Mouse (Mus musculus): ENCODE data around the gene Fcrlb.

Gene Fcrlb

DNA sequence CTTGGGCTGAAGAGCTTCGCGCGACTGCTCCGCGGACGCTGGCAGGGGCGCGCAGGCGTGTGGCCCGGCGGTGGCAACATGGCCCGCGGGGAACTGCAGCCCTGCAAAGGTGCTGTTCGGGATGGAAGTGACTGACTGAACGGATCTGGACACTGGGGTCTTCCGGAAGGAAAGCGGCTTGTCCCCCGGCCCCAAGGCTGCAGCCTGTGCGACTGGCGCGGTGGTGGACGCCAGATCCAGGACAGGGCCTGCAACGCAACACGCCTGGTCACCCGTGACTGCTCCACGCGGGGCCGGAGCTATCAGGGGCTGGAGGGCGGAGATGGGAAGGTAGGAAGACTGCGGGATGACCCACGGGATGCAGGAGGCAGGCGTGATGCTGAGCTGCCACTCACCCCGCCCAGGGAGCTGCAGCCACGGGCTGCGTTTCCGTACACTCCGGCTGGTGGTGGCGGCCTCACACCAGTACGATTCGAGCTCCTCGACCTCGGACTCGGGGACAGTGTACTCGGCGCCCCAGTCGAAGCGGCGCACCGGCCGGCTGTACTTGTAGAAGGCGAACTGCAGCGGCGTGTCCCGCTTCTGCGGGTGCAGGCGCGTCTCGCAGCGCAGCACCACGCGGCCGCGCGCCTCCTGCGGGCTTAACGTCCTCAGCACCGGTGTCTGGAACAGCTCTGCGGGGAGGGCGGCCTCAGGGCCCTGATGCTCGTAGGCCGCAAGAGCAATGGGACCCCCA lies 5.1 kb downstream of the Fcrlb start:
- no peak for DNase-seq (ENCODE audit: low spot score)

DNA sequence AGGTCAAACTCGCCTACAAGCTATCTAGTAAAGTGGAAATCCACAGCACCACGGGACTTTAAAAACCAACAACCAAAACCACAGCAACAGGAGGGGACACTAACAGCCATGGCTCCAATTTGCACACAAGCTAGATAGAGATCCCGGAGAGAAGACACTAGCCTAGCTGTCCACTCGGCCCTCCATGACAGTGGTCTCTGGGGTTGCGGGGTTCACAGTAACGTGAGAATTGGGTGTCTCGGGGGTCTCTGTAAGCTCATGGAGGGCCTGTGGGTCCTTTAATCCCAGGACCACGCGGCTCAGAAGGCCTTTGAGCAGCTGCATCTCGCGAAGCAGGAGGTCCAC lies 5.7 kb downstream of the Fcrlb start:
- DNase-seq (ENCODE audit: low spot score): no peak

DNA sequence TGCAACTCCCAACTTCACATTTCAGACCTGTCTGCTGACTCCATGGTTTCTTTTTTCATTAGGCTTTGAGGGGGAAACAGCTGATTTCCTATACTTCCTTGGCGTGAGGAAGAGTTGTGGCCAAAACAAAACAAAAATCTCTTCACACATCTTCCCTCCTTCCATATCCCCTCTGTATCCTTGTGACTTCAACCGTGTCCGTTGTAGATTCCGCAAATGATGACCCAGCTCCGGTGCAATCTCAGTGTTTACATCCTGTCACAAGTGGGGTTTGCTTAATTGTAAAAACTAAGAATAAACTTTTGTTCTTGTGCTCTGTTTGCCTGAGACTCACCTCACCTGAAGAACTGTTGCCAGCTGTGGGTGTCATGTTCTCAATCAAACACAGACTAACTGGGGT lies 9.3 kb downstream of the Fcrlb start:
- DNase-seq (ENCODE audit: low spot score): no peak

DNA sequence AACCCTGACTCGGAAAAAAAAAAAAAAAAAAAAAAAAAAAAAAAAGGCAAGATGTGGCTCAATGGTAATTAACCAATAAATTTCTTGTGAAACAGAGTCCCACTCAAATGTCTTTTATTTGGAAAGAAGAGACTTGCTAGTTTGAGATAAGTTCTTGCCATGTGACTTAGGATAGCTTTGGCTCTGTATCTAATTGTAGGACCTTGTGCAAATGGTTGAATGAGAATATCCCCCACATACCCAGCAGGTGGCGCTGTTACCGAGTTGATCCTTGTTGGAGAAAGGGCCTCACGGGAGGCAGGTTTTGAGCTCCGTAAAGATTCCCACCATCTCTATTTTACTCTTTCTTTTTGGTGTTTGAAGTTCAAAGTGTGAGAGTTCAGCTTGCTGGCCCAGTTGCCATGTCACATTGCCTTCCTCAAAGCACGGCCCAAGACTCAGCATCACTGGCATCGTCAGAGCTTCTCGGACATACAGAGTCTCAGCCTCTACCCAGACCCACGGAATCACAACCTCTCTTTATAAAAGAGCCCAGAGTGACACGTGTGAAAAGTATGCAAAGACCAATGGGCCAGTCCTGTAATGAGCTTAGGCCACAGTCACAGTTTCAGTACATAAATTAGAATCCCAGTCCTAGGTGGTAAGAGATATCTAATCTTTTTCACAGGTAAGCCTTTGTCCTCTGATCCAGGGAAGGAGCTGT lies 11.1 kb downstream of the Fcrlb start:
- DNase-seq (ENCODE audit: low spot score): peak; percentile 73

GRCm38 (mm10) chr1:170900799-170901467 lies 11.8 kb downstream of the Fcrlb start:
- DNase-seq (ENCODE audit: low spot score): peak; percentile 35

GRCm38 (mm10) chr1:170898413-170899075 lies 14.2 kb downstream of the Fcrlb start:
- no peak for DNase-seq (ENCODE audit: low spot score)

- no peak for DNase-seq (ENCODE audit: low spot score)
These were observed 16.0 kb downstream of the Fcrlb start for GRCm38 (mm10) chr1:170896651-170897281.

GRCm38 (mm10) chr1:170894603-170895602 lies 17.8 kb downstream of the Fcrlb start:
- peak; percentile 21 for DNase-seq (ENCODE audit: low spot score)

GRCm38 (mm10) chr1:170892279-170892678 lies 20.5 kb downstream of the Fcrlb start:
- DNase-seq (ENCODE audit: low spot score): no peak

GRCm38 (mm10) chr1:170891646-170892045 lies 21.1 kb downstream of the Fcrlb start:
- no peak for DNase-seq (ENCODE audit: low spot score)

GRCm38 (mm10) chr1:170889310-170889709 lies 23.4 kb downstream of the Fcrlb start:
- DNase-seq (ENCODE audit: low spot score): no peak

- no peak for DNase-seq (ENCODE audit: low spot score)
These were observed 26.7 kb downstream of the Fcrlb start for GRCm38 (mm10) chr1:170886044-170886458.

DNA sequence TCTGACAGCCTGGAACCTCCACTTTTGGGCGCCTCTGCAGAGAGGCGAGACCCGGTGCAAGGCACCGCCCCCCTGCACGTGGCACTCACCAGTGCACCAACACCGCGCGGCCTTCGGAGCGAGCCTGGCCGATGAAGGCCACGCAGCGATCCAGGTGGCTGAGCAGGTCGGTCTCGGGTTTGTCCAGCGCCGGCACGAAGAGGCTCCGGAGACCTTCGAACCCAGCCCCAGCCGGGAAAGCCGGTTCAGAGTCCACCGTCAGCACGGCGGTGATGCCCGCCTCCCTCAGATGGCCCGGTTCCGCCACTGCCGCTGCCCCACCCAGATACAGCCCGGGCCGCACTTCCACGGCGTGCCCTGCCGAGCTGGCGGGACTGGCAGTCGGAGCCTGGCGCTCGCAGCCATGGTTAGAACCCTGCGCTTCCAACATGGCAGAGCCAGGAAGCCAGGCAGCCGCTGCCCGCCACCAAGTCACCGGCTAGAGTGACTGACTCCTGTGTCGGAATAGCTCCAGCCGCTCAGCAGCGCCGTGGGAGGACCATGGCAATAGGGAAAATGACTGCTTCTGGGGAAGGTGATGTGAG lies 27.7 kb downstream of the Fcrlb start, which contains the start of the genes Gm26620 and Dusp12:
TSS of gene Gm26620 (plus strand) at position 88 of the 584 bp plus-strand sequence.
TSS of gene Dusp12 (minus strand) at position 563 of the 584 bp plus-strand sequence.
- DNase-seq (ENCODE audit: low spot score): peak; percentile 87

DNA sequence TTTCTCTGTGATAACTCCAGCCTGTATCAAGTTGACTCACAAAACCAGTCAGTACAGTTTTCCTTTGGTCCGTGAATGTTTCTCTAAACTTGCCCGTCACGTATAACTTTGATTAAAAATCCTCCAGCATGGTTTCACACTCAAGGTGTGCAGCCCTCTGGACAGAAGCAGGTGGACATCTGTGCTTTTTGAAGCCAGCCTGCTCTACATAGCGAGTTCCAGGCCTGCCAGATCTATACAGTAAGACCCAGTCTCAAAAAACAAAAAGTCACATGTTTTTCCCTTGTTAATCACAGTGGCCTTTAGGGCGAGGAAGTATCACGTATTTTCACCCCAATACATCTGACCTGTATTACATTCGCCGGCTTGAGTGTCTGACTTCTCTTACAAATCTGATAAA lies 28.4 kb downstream of the Fcrlb start:
- DNase-seq (ENCODE audit: low spot score): no peak

DNA sequence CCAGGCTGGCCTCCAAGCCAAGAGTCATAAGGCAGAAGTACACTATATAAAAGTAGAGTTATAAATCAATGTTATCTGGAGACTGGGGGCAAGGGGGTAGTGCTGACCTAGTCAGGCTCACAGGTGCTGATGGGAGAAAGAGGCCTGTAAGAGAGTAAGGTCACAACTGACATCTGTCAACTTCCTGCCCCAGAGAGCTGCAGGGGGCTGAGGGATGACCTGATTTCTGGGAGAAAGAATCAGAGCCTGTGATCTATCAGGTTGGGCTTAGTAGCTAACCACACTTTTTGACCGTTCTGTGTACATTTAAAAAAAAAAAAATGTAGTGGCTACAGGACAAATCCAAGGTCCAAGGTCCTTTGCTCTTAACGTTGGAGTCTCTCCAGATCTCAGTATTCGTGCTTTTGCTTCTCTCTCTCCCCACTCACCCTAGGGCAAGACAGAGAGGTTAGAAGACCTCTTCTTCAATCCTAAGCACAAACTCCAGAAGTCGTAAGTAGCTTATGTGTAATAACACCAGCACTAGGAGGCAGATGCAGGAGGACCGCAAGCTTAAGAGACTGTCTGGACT lies 29.7 kb downstream of the Fcrlb start:
- DNase-seq (ENCODE audit: low spot score): no peak

GRCm38 (mm10) chr1:170876906-170877305 lies 35.8 kb downstream of the Fcrlb start:
- DNase-seq (ENCODE audit: low spot score): no peak

GRCm38 (mm10) chr1:170875676-170876075 lies 37.1 kb downstream of the Fcrlb start:
- no peak for DNase-seq (ENCODE audit: low spot score)

DNA sequence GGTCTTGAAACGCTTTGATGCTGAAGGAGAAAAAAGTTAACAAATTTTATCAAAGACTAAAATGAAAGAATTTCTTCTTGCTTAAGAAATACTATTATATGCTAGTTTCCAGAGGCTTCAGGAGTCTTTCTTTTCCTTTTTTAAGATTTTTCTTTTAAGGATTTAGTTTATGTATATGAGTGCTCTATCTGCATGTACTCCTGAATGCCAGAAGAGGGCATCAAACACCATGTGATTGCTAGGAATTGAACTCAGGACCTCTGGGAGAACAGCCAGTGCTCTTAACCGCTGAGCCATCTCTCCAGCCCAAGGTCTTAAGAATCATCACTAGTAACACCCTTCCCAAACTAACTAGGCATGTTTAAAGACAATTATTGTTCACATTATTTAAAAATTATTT lies 40.8 kb downstream of the Fcrlb start:
- DNase-seq (ENCODE audit: low spot score): no peak

DNA sequence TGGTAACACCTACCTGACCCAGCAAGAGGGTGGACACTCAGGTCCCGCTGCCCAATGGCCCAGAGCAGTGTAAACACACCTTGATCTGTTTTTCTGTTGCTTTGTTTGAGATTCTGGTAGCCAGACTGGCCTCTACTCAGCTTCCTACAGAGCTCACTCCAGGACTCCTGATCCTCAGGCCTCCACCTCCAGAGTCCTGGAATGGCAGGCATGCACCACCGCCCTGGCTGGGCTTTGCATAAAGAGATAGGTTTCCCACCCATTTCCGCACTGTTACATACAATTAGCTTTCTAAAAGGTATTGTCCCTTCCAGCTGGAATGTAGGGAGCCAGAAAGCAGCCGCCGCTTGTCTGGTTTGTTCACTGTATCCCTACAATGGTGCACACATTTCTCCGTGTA lies 41.3 kb downstream of the Fcrlb start:
- DNase-seq (ENCODE audit: low spot score): no peak

- DNase-seq (ENCODE audit: low spot score): no peak
These were observed 43.8 kb downstream of the Fcrlb start for GRCm38 (mm10) chr1:170868905-170869283.
